Mouse (Mus musculus) MEL (cell line): ENCODE measurements around the gene Tenm3. TPM values are rescaled to one million over a fixed set of nuclear protein-coding genes. Genes with fewer than 3 reads are reported as not detected.

Source experiments
- DNase-seq: peaks from one replicate; pipeline ENCODE4 v3.0.0; 2011; ENCODE audit warnings: low read depth, low spot score
- H3K27ac ChIP-seq: 2 replicates; pipeline ENCODE4 v1.5.1; 2012; ENCODE audit warnings: low read depth, mild to moderate bottlenecking, control low read depth, low read length, moderate library complexity; ENCODE audit not compliant: control insufficient read depth
- H3K27me3 ChIP-seq, 2 experiments: fragments of 150-350 bp in 1 of 2; sonication (generic) in 1 of 2; 2 replicates each; pipeline ENCODE4 v1.6.1; 2012; ENCODE audit warnings: low read length in 2 of 2, mild to moderate bottlenecking in 2 of 2, improper control_type of control experiment in 1 of 2, moderate library complexity in 1 of 2; ENCODE audit not compliant: insufficient read depth in 2 of 2, control insufficient read depth in 1 of 2
- H3K36me3 ChIP-seq, 2 experiments: 2 replicates each; pipeline ENCODE4 v1.6.1; 2012 to 2014; ENCODE audit warnings: low read length in 2 of 2, improper control_type of control experiment in 1 of 2, inconsistent platforms in 1 of 2, mild to moderate bottlenecking in 1 of 2; ENCODE audit not compliant: insufficient read depth in 2 of 2, control insufficient read depth in 1 of 2
- H3K4me1 ChIP-seq, 2 experiments: fragments of 150-350 bp in 1 of 2; sonication (generic) in 1 of 2; 2 replicates each; pipeline ENCODE4 v1.6.1; 2012; ENCODE audit warnings: low read length in 2 of 2, improper control_type of control experiment in 1 of 2, mild to moderate bottlenecking in 1 of 2; ENCODE audit not compliant: insufficient read depth in 2 of 2, control insufficient read depth in 1 of 2
- H3K4me3 ChIP-seq, 2 experiments: fragments of 150-350 bp in 1 of 2; sonication (generic) in 1 of 2; 2 replicates each; pipeline ENCODE4 v1.5.1; 2012; ENCODE audit warnings: low read depth in 2 of 2, low read length in 2 of 2, mild to moderate bottlenecking in 2 of 2, moderate library complexity in 2 of 2, control low read depth in 1 of 2, improper control_type of control experiment in 1 of 2; ENCODE audit not compliant: control insufficient read depth in 1 of 2, insufficient read depth in 1 of 2
- H3K79me2 ChIP-seq: 2 replicates; pipeline ENCODE4 v1.6.1; 2012; ENCODE audit warnings: mild to moderate bottlenecking, low read length, moderate library complexity; ENCODE audit not compliant: control insufficient read depth, poor library complexity, insufficient read depth
- H3K9ac ChIP-seq: 2 replicates; pipeline ENCODE4 v1.6.1; 2012; ENCODE audit warnings: low read depth, mild to moderate bottlenecking, control low read depth, low read length, moderate library complexity; ENCODE audit not compliant: control insufficient read depth, poor library complexity, severe bottlenecking
- H3K9me3 ChIP-seq: fragments of 150-350 bp; sonication (generic); replicated peaks from 2 replicates; pipeline ENCODE4 v1.6.1; 2012; ENCODE audit warnings: mild to moderate bottlenecking, low read length, improper control_type of control experiment, moderate library complexity; ENCODE audit not compliant: insufficient read depth
- BHLHE40 ChIP-seq: IDR thresholded peaks from 2 replicates; pipeline ENCODE4 v1.6.1; 2012; ENCODE audit warnings: low read depth, mild to moderate bottlenecking, inconsistent platforms, low read length, improper control_type of control experiment, borderline replicate concordance
- CHD2 ChIP-seq: IDR thresholded peaks from 2 replicates; pipeline ENCODE4 v1.6.1; 2011; ENCODE audit warnings: low read length, improper control_type of control experiment
- CTCF ChIP-seq, 3 experiments: IDR thresholded peaks in 2 of 3; conservative IDR thresholded peaks in 1 of 3; 2 replicates each; pipeline ENCODE4 v1.5.1; 2011 to 2012; ENCODE audit warnings: low read length in 3 of 3, low read depth in 2 of 3, mild to moderate bottlenecking in 2 of 3, improper control_type of control experiment in 1 of 3, inconsistent platforms in 1 of 3, mixed read lengths in 1 of 3, moderate library complexity in 1 of 3; ENCODE audit not compliant: control insufficient read depth in 1 of 3, insufficient read depth in 1 of 3, poor library complexity in 1 of 3, severe bottlenecking in 1 of 3
- ETS1 ChIP-seq: IDR thresholded peaks from 2 replicates; pipeline ENCODE4 v1.6.1; 2012; ENCODE audit warnings: low read depth, mild to moderate bottlenecking, inconsistent platforms, low read length, improper control_type of control experiment, moderate library complexity
- GATA1 ChIP-seq: IDR thresholded peaks from 2 replicates; pipeline ENCODE4 v1.6.1; 2011; ENCODE audit warnings: low read depth, low read length, improper control_type of control experiment
- HCFC1 ChIP-seq: IDR thresholded peaks from 2 replicates; pipeline ENCODE4 v1.6.1; 2012; ENCODE audit warnings: low read depth, mild to moderate bottlenecking, inconsistent platforms, low read length, improper control_type of control experiment, moderate library complexity
- KAT2A ChIP-seq: conservative IDR thresholded peaks from 2 replicates; pipeline ENCODE4 v1.6.1; 2012; ENCODE audit warnings: low read depth, low read length, improper control_type of control experiment, inconsistent platforms
- MAZ ChIP-seq: IDR thresholded peaks from 2 replicates; pipeline ENCODE4 v1.6.1; 2012; ENCODE audit warnings: low read depth, mild to moderate bottlenecking, inconsistent platforms, low read length, improper control_type of control experiment
- MYB ChIP-seq: IDR thresholded peaks from 2 replicates; pipeline ENCODE4 v1.6.1; 2011; ENCODE audit warnings: mild to moderate bottlenecking, low read depth, low read length, improper control_type of control experiment
- MYC ChIP-seq: IDR thresholded peaks from 2 replicates; pipeline ENCODE4 v1.6.1; 2011; ENCODE audit warnings: low read depth, mild to moderate bottlenecking, low read length, improper control_type of control experiment, moderate library complexity
- NELFE ChIP-seq: IDR thresholded peaks from 2 replicates; pipeline ENCODE4 v1.6.1; 2011; ENCODE audit warnings: low read depth, low read length, improper control_type of control experiment
- NRF1 ChIP-seq: IDR thresholded peaks from 2 replicates; pipeline ENCODE4 v1.6.1; 2014; ENCODE audit warnings: low read depth, mild to moderate bottlenecking, inconsistent platforms, low read length, improper control_type of control experiment, moderate library complexity; ENCODE audit not compliant: poor library complexity, insufficient read depth, severe bottlenecking
- POLR2A ChIP-seq, 2 experiments: IDR thresholded peaks; 2 replicates each; pipeline ENCODE4 v1.6.1; 2011 to 2012; ENCODE audit warnings: low read length in 2 of 2, mild to moderate bottlenecking in 2 of 2, control low read depth in 1 of 2, improper control_type of control experiment in 1 of 2, low read depth in 1 of 2, moderate library complexity in 1 of 2; ENCODE audit not compliant: control insufficient read depth in 1 of 2, insufficient read depth in 1 of 2, poor library complexity in 1 of 2
- POLR2AphosphoS5 ChIP-seq: IDR thresholded peaks from 2 replicates; pipeline ENCODE4 v1.6.1; 2012; ENCODE audit warnings: low read depth, borderline replicate concordance, mild to moderate bottlenecking, inconsistent platforms, low read length, moderate library complexity, mixed read lengths
- RAD21 ChIP-seq: IDR thresholded peaks from 2 replicates; pipeline ENCODE4 v1.6.1; 2011; ENCODE audit warnings: mild to moderate bottlenecking, low read depth, low read length, improper control_type of control experiment
- RCOR1 ChIP-seq: IDR thresholded peaks from 2 replicates; pipeline ENCODE4 v1.6.1; 2012; ENCODE audit warnings: low read depth, mild to moderate bottlenecking, inconsistent platforms, low read length, improper control_type of control experiment
- SMC3 ChIP-seq: IDR thresholded peaks from 2 replicates; pipeline ENCODE4 v1.6.1; 2011; ENCODE audit warnings: low read depth, low read length, improper control_type of control experiment
- TAL1 ChIP-seq: IDR thresholded peaks from 2 replicates; pipeline ENCODE4 v1.6.1; 2012; ENCODE audit warnings: mild to moderate bottlenecking, inconsistent platforms, low read length, moderate library complexity, mixed read lengths
- TBP ChIP-seq: IDR thresholded peaks from 2 replicates; pipeline ENCODE4 v1.8.0; 2011; ENCODE audit warnings: low read depth, low read length, improper control_type of control experiment
- UBTF ChIP-seq: IDR thresholded peaks from 2 replicates; pipeline ENCODE4 v1.6.1; 2012; ENCODE audit warnings: low read depth, mild to moderate bottlenecking, inconsistent platforms, low read length, improper control_type of control experiment, moderate library complexity, borderline replicate concordance; ENCODE audit not compliant: insufficient read depth
- USF2 ChIP-seq, 2 experiments: IDR thresholded peaks; 2 replicates each; pipeline ENCODE4 v1.6.1; 2011 to 2012; ENCODE audit warnings: improper control_type of control experiment in 2 of 2, low read length in 2 of 2, borderline replicate concordance in 1 of 2, inconsistent platforms in 1 of 2, low read depth in 1 of 2, mild to moderate bottlenecking in 1 of 2; ENCODE audit not compliant: insufficient read depth in 1 of 2
- ZKSCAN1 ChIP-seq: IDR thresholded peaks from 2 replicates; pipeline ENCODE4 v1.6.1; 2012; ENCODE audit warnings: low read depth, mild to moderate bottlenecking, inconsistent platforms, low read length, improper control_type of control experiment, moderate library complexity
- ZNF384 ChIP-seq: IDR thresholded peaks from 2 replicates; pipeline ENCODE4 v1.6.1; 2012; ENCODE audit warnings: low read depth, mild to moderate bottlenecking, inconsistent platforms, low read length, improper control_type of control experiment
- polyA plus RNA-seq, 2 experiments: library from polyadenylated mRNA; stranded (reverse) in 1 of 2; unstranded in 1 of 2; fragments of >175 nt in 1 of 2; fragments of >200 nt in 1 of 2; gene quantifications; 2 replicates each; pipeline versions ENCODE4 v1.2.1 to v1.2.4; 2012; ENCODE audit warnings: low replicate concordance in 2 of 2, low read depth in 1 of 2; ENCODE audit not compliant: insufficient read length in 2 of 2, insufficient read depth in 1 of 2, missing spikeins in 1 of 2
- total RNA-seq: library from RNA; depleted of rRNA; stranded (reverse); fragments of 300-350 nt; gene quantifications from 2 replicates; pipeline ENCODE4 v1.2.3, GENCODE M21; 2012

The Tenm3 gene
- total and polyA plus RNA-seq, 3 experiments: not detected

DNA sequence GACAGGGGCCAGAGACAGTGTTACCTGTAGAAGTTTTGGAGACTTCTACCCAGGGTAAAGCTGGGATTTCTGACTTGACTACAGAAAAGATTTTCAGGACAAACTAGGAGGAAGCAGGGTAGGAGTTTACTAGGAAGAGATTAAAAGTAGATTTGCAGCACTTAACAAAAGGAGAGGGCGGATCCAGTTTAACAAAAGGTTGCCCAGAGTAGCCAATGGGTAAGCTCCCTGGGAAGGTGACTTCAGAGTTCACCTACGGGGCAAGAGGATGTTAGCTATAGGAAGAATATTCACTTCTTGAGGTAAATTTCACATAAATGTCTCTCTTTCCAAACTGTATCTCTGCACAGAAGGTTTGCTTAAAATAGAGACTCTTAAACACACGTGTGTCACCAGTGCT lies 641.1 kb downstream of the Tenm3 start:
- Histone ChIP-seq H3K9me3 (no peaks in the 10 kb centered on the region), H3K4me1 (no peaks in the 10 kb centered on the region), H3K9ac (no peak overlapping the region), H3K36me3 (no peaks in the 10 kb centered on the region), H3K27me3 (no peaks in the 10 kb centered on the region), H3K79me2 (no peaks in the 10 kb centered on the region), H3K4me3 (no peak overlapping the region), H3K27ac (no peak overlapping the region)
- TF ChIP-seq UBTF (no peak), RAD21 (no peak), CTCF (IDR thresholded peaks at IDR 0.05 in 2 of 3, conservative IDR thresholded peaks at IDR 0.05 in 1 of 3; ENCODE audit: control insufficient read depth in 1 of 3, insufficient read depth in 1 of 3, low read depth in 2 of 3, low read length in 3 of 3, poor library complexity in 1 of 3, severe bottlenecking in 1 of 3) (no peak), GATA1 (no peak), MAZ (no peak), USF2 (IDR thresholded peaks at IDR 0.05; ENCODE audit: borderline replicate concordance in 1 of 2, insufficient read depth in 1 of 2, low read depth in 1 of 2, low read length in 2 of 2) (no peak), RCOR1 (no peak), TAL1 (no peak), KAT2A (no peak), HCFC1 (no peak), NELFE (no peak), MYC (no peak), SMC3 (no peak), ETS1 (no peak), ZKSCAN1 (no peak), TBP (no peak), ZNF384 (no peak), CHD2 (no peak), MYB (no peak)
- no peak for DNase-seq

DNA sequence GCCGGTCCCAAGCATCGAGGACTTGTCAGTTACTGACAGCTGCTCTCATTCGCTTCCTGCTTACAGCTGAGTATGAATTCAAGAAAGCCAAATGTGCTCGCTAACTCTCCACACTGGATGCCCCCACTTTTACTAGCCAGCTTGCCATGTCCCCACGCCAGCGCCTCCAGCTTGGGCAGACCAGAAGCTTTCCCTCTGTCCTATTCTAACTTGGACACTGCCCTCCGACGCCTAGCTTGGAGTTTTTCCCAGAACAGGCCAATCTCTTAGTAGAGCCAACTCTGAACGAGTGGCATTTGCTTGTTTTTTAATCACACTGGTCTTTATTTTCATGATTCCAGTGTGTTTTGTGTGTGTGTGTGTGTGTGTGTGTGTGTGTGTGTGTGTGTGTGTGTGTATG lies 644.6 kb downstream of the Tenm3 start:
- Histone ChIP-seq H3K4me1 (no peaks in the 10 kb centered on the region), H3K79me2 (no peaks in the 10 kb centered on the region), H3K9me3 (no peaks in the 10 kb centered on the region), H3K9ac (no peak overlapping the region), H3K4me3 (no peak overlapping the region), H3K27me3 (no peaks in the 10 kb centered on the region), H3K36me3 (no peaks in the 10 kb centered on the region), H3K27ac (no peak overlapping the region)
- no peak for TF ChIP-seq TAL1
- TF ChIP-seq MYC: no peak
- no peak for TF ChIP-seq NELFE
- no peak for TF ChIP-seq BHLHE40
- TF ChIP-seq POLR2A (IDR thresholded peaks at IDR 0.05; ENCODE audit: control insufficient read depth in 1 of 2, insufficient read depth in 1 of 2, low read depth in 1 of 2, low read length in 2 of 2, poor library complexity in 1 of 2): no peak
- TF ChIP-seq NRF1: no peak
- TF ChIP-seq POLR2AphosphoS5: no peak
- no peak for DNase-seq
